Mouse (Mus musculus): ENCODE data around the gene Akap14. TPM values are rescaled to one million over a fixed set of nuclear protein-coding genes. Genes with fewer than 3 reads are reported as not detected.
"Not testable (repeated sequence)": the region's sequence is repeated elsewhere in the genome, so short reads cannot be mapped to it uniquely, and the experiment has no call there.

The Akap14 gene
- polyA plus RNA-seq (2014; fragmentation: Nextera tagmentation; extraction: Ambion mirVana) = 0.13 TPM in 1 of 2 replicates, not detected in the other

DNA sequence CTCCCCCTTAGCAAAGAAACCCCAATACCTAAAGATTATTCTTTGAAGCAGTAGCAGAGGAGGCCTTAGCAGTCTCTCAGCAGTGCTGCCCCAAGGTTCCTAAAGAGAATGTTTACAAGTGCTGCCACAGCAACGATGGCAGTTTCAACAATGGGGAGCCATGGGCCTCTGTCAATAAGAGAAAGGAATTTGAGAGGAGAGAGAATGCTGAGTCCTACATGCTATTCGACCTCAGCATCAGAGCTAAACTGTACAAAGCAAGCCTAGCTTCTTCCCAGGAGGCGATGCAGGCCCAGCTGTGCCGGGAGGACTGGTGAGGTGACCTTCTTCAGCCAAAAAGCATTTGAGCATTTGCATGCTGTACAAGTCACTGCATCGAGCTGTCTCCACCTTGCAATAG lies at the start of gene Akap14:
Gene Akap14, minus strand, starts transcription at position 101 of the 400 bp plus-strand sequence.
- H3K9ac ChIP-seq (replicated peaks; ENCODE audit: low read depth, low read length) = no peak within 1 kb of the TSS
- no peaks in the 10 kb centered on the region for H3K36me3 ChIP-seq (ENCODE audit: control insufficient read depth, insufficient read depth, low read length)
- H3K4me3 ChIP-seq (ENCODE audit: low read depth, low read length) = no peak within 1 kb of the TSS
- 55% methylated on average over 5 of the region's 5 CpGs for WGBS
- no peaks in the 10 kb centered on the region for H3K4me1 ChIP-seq (ENCODE audit: control insufficient read depth, insufficient read depth, low read length)
- ATAC-seq (ENCODE audit: insufficient number of reproducible peaks, insufficient read depth, low FRiP score, low read depth) = no peak
- H3K27ac ChIP-seq (ENCODE audit: low read length) = no peak within 1 kb of the TSS
- H3K4me2 ChIP-seq (replicated peaks; ENCODE audit: low read depth, low read length) = no peak within 1 kb of the TSS
- H3K9me3 ChIP-seq (ENCODE audit: control insufficient read depth, low read depth, low read length) = no peaks in the 10 kb centered on the region
- no peaks in the 10 kb centered on the region for H3K27me3 ChIP-seq (ENCODE audit: control insufficient read depth, insufficient read depth, low read length)

DNA sequence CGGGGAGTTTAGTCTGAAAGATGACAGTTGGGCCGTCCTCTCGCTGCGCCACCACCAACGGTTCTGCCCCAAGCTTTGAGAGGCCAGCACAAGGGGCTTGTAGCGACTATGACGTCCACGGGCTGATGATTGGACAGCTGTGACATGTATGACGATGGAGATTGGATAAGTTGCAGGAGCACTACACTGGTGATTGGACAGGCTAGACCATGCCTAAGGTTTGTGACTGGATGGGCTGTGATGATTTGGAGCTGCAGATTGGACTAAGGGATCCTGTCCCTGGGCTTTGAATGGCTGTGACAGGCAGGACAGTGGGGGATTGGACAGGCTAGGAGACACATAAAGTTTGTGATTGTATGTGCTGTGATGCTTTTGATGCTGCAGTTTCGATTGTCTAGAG lies 42.3 kb upstream of the Akap14 start, which contains the start of gene Gm9:
Gene Gm9, minus strand, starts transcription at position 101 of the 400 bp plus-strand sequence.
- no peaks in the 10 kb centered on the region for H3K9me3 ChIP-seq (ENCODE audit: control insufficient read depth, low read depth, low read length)
- H3K4me3 ChIP-seq (ENCODE audit: low read depth, low read length) = no peak within 1 kb of the TSS
- H3K4me1 ChIP-seq (ENCODE audit: control insufficient read depth, insufficient read depth, low read length) = no peaks in the 10 kb centered on the region
- 81% methylated on average over 10 of the region's 10 CpGs for WGBS
- no peak for ATAC-seq (ENCODE audit: insufficient number of reproducible peaks, insufficient read depth, low FRiP score, low read depth)
- no peaks in the 10 kb centered on the region for H3K36me3 ChIP-seq (ENCODE audit: control insufficient read depth, insufficient read depth, low read length)
- no peaks in the 10 kb centered on the region for H3K27me3 ChIP-seq (ENCODE audit: control insufficient read depth, insufficient read depth, low read length)
- no peak within 1 kb of the TSS for H3K27ac ChIP-seq (ENCODE audit: low read length)
- no peak within 1 kb of the TSS for H3K9ac ChIP-seq (replicated peaks; ENCODE audit: low read depth, low read length)
- no peak within 1 kb of the TSS for H3K4me2 ChIP-seq (replicated peaks; ENCODE audit: low read depth, low read length)

DNA sequence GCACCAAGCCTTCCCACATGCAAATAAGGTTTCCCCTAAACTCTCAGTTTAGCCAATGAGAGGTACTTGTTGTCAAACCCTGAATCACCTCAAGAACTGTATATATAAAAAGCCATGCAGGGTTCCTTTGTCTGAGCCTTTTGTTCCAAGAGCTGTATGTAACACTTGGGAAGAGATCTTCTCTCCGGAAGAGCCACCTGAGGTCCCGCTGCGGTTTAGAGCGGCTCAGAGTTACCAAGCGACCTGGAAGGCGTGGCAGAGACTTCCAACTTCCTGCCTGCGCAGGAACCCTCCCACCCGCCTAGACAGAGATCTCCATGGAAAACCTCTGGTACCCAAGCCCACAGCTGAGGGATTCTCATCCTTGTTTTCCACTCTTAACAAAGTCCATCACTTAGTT lies 30.0 kb upstream of the Akap14 start:
- Histone ChIP-seq H3K36me3 (ENCODE audit: control insufficient read depth, insufficient read depth, low read length) (no peaks in the 10 kb centered on the region), H3K4me2 (replicated peaks; ENCODE audit: low read depth, low read length) (no peak overlapping the region), H3K27me3 (ENCODE audit: control insufficient read depth, insufficient read depth, low read length) (no peaks in the 10 kb centered on the region), H3K9ac (replicated peaks; ENCODE audit: low read depth, low read length) (no peak overlapping the region), H3K4me3 (ENCODE audit: low read depth, low read length) (no peak overlapping the region), H3K4me1 (ENCODE audit: control insufficient read depth, insufficient read depth, low read length) (no peaks in the 10 kb centered on the region), H3K9me3 (ENCODE audit: control insufficient read depth, low read depth, low read length) (no peaks in the 10 kb centered on the region), H3K27ac (ENCODE audit: low read length) (no peak overlapping the region)
- 55% methylated on average over 8 of the region's 8 CpGs for WGBS
- ATAC-seq (ENCODE audit: insufficient number of reproducible peaks, insufficient read depth, low FRiP score, low read depth) = no peak

GRCm38 (mm10) chrX:37191744-37192379 lies 23.2 kb upstream of the Akap14 start:
- no peak overlapping the region for H3K27ac ChIP-seq (ENCODE audit: low read length)
- H3K4me1 ChIP-seq (ENCODE audit: control insufficient read depth, insufficient read depth, low read length) = no peaks in the 10 kb centered on the region
- no peaks in the 10 kb centered on the region for H3K9me3 ChIP-seq (ENCODE audit: control insufficient read depth, low read depth, low read length)
- peak; percentile 6; the same call in 1 of the 2 replicates for ATAC-seq (ENCODE audit: insufficient number of reproducible peaks, insufficient read depth, low FRiP score, low read depth)
- H3K4me2 ChIP-seq (replicated peaks; ENCODE audit: low read depth, low read length) = peak overlapping the region; percentile 49
- WGBS = 23% methylated on average over 28 of the region's 28 CpGs
- H3K27me3 ChIP-seq (ENCODE audit: control insufficient read depth, insufficient read depth, low read length) = no peaks in the 10 kb centered on the region
- H3K4me3 ChIP-seq (ENCODE audit: low read depth, low read length) = peak overlapping the region; percentile 45
- peak overlapping the region; percentile 52; the same call in 1 of the 2 replicates for H3K9ac ChIP-seq (replicated peaks; ENCODE audit: low read depth, low read length)
- no peaks in the 10 kb centered on the region for H3K36me3 ChIP-seq (ENCODE audit: control insufficient read depth, insufficient read depth, low read length)

DNA sequence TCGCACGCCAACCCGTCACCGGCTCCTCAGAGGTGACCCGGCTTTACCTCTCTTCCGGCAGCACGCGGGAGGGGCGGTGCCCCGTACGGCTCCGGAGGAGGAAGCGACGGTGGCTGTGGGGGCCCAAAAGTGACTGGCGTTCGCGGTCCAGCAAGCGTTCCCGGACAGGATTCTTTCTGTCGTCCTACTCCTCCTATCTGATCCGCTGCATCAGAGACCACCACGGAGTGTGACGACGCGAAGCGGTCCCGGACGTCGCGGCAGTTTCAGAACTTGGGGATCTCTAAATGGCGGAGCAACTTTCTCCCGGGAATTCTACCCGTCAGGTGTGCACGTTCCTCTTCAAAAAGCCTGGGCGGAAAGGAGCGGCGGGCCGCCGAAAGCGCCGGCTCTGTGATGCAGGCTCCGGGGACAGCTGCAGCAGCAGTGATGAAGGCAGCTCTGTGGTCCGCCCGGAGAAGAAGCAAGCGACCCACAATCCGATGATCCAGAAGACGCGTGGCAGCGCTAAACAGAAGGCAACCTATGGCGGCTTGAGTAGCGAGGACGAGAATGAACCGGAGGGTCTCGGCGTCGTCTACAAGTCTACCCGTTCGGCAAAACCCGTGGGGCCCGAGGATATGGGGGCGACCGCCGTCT lies 22.6 kb upstream of the Akap14 start, which contains the start of the genes Ndufa1 and Rnf113a1:
Gene Ndufa1, minus strand, starts transcription at position 59 of the 639 bp plus-strand sequence.
Gene Rnf113a1, plus strand, starts transcription at position 141 of the 639 bp plus-strand sequence.
- Histone ChIP-seq H3K27me3 (ENCODE audit: control insufficient read depth, insufficient read depth, low read length) (no peaks in the 10 kb centered on the region), H3K9me3 (ENCODE audit: control insufficient read depth, low read depth, low read length) (no peaks in the 10 kb centered on the region), H3K9ac (replicated peaks; ENCODE audit: low read depth, low read length) (peak within 1 kb of the TSS; percentile 52), H3K4me2 (replicated peaks; ENCODE audit: low read depth, low read length) (peak within 1 kb of the TSS; percentile 49), H3K4me1 (ENCODE audit: control insufficient read depth, insufficient read depth, low read length) (no peaks in the 10 kb centered on the region), H3K4me3 (ENCODE audit: low read depth, low read length) (peak within 1 kb of the TSS; percentile 45), H3K36me3 (ENCODE audit: control insufficient read depth, insufficient read depth, low read length) (no peaks in the 10 kb centered on the region), H3K27ac (ENCODE audit: low read length) (no peak within 1 kb of the TSS)
- ATAC-seq (ENCODE audit: insufficient number of reproducible peaks, insufficient read depth, low FRiP score, low read depth) = peak; percentile 87
- 18% methylated on average over 63 of the region's 63 CpGs for WGBS

DNA sequence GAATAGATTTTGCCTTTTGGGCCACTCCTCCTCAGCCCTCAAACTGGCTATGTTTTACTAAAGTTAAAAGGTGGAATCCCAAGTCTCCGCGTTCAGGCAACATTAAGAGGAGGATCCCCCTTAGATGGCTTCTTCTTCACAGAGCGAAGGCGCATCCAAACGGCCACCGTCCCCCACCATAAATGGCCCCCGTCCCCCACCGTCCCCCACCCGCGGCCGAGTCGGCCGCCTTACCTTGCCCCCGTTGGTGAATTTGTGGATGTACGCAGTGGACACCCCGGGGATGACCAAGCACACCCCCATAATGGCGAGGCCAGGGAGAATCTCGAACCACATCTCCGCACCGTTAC lies 22.1 kb upstream of the Akap14 start:
- Histone ChIP-seq H3K4me1 (ENCODE audit: control insufficient read depth, insufficient read depth, low read length) (no peaks in the 10 kb centered on the region), H3K4me3 (ENCODE audit: low read depth, low read length) (peak overlapping the region; percentile 45), H3K9ac (replicated peaks; ENCODE audit: low read depth, low read length) (peak overlapping the region; percentile 33; the same call in 1 of the 2 replicates), H3K27me3 (ENCODE audit: control insufficient read depth, insufficient read depth, low read length) (no peaks in the 10 kb centered on the region), H3K9me3 (ENCODE audit: control insufficient read depth, low read depth, low read length) (no peaks in the 10 kb centered on the region), H3K4me2 (replicated peaks; ENCODE audit: low read depth, low read length) (peak overlapping the region; percentile 49), H3K27ac (ENCODE audit: low read length) (no peak overlapping the region), H3K36me3 (ENCODE audit: control insufficient read depth, insufficient read depth, low read length) (no peaks in the 10 kb centered on the region)
- 21% methylated on average over 20 of the region's 20 CpGs for WGBS
- peak; percentile 57; the same call in 1 of the 2 replicates for ATAC-seq (ENCODE audit: insufficient number of reproducible peaks, insufficient read depth, low FRiP score, low read depth)

DNA sequence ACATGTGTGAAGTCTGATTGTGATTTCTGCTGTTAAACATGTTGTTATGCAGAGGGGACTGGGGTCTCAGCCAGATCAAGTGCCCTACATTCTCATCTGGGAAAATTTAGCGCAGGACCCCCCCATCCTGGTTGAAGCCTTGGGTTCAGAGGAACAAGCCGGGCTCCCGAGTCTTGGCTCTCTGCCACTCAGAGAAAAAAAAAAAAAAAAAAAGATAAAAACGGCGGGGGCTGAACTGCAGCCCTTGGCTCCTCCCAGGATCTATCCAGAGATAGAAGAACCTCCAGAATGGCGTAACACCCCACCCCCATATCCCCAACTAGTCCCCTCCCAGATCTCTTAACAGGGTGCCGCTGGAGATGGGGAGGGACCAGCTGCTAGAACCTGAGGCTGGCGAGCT lies 15.8 kb upstream of the Akap14 start:
- not testable (repeated sequence) for H3K9me3 ChIP-seq (ENCODE audit: control insufficient read depth, low read depth, low read length); ATAC-seq (ENCODE audit: insufficient number of reproducible peaks, insufficient read depth, low FRiP score, low read depth); H3K9ac ChIP-seq (replicated peaks; ENCODE audit: low read depth, low read length); H3K4me3 ChIP-seq (ENCODE audit: low read depth, low read length); H3K36me3 ChIP-seq (ENCODE audit: control insufficient read depth, insufficient read depth, low read length); H3K4me2 ChIP-seq (replicated peaks; ENCODE audit: low read depth, low read length); H3K4me1 ChIP-seq (ENCODE audit: control insufficient read depth, insufficient read depth, low read length); H3K27ac ChIP-seq (ENCODE audit: low read length); H3K27me3 ChIP-seq (ENCODE audit: control insufficient read depth, insufficient read depth, low read length)
- 63% methylated on average over 7 of the region's 8 CpGs for WGBS

- Histone ChIP-seq H3K27ac (ENCODE audit: low read length) (no peak overlapping the region), H3K4me3 (ENCODE audit: low read depth, low read length) (no peak overlapping the region), H3K4me2 (replicated peaks; ENCODE audit: low read depth, low read length) (no peak overlapping the region), H3K36me3 (ENCODE audit: control insufficient read depth, insufficient read depth, low read length) (no peaks in the 10 kb centered on the region), H3K9ac (replicated peaks; ENCODE audit: low read depth, low read length) (no peak overlapping the region), H3K9me3 (ENCODE audit: control insufficient read depth, low read depth, low read length) (no peaks in the 10 kb centered on the region), H3K27me3 (ENCODE audit: control insufficient read depth, insufficient read depth, low read length) (no peaks in the 10 kb centered on the region), H3K4me1 (ENCODE audit: control insufficient read depth, insufficient read depth, low read length) (no peaks in the 10 kb centered on the region)
- no peak for ATAC-seq (ENCODE audit: insufficient number of reproducible peaks, insufficient read depth, low FRiP score, low read depth)
- 48% methylated on average over 3 of the region's 3 CpGs for WGBS
Measured at GRCm38 (mm10) chrX:37167085-37167484, 1.6 kb downstream of the Akap14 start.
